Mouse (Mus musculus) ovary, postnatal 14 days (tissue): ENCODE data around the gene Tnrc18.

ENCODE experiments used
- DNase-seq: peaks from one replicate; pipeline ENCODE4 v3.0.0; 2022; ENCODE audit warnings: low spot score

The Tnrc18 gene

GRCm38 (mm10) chr5:142822286-142823095, 5.0 kb upstream of the Tnrc18 start:
- peak; percentile 43 for DNase-seq

- DNase-seq, result no peak
Observed at GRCm38 (mm10) chr5:142821974-142822285, 4.5 kb upstream of the Tnrc18 start.

- peak; percentile 83 for DNase-seq
Observed at GRCm38 (mm10) chr5:142821266-142821973, 4.0 kb upstream of the Tnrc18 start.

GRCm38 (mm10) chr5:142820276-142821265, 3.1 kb upstream of the Tnrc18 start:
- peak; percentile 55 for DNase-seq

GRCm38 (mm10) chr5:142819385-142820275, 2.2 kb upstream of the Tnrc18 start:
- peak; percentile 46 for DNase-seq

- peak; percentile 68 for DNase-seq
Observed at GRCm38 (mm10) chr5:142818435-142819360, 1.2 kb upstream of the Tnrc18 start.

- DNase-seq, result peak; percentile 71
Observed at GRCm38 (mm10) chr5:142816811-142817523, 495 bp downstream of the Tnrc18 start.

GRCm38 (mm10) chr5:142816031-142816810, 1.2 kb downstream of the Tnrc18 start:
- peak; percentile 36 for DNase-seq

GRCm38 (mm10) chr5:142815421-142816001, 2.0 kb downstream of the Tnrc18 start:
- DNase-seq, result no peak

- peak; percentile 27 for DNase-seq
Observed at GRCm38 (mm10) chr5:142814711-142815420, 2.6 kb downstream of the Tnrc18 start.

- no peak for DNase-seq
Observed at GRCm38 (mm10) chr5:142814161-142814651, 3.3 kb downstream of the Tnrc18 start.

- DNase-seq, result no peak
Observed at GRCm38 (mm10) chr5:142813722-142814111, 3.7 kb downstream of the Tnrc18 start.

GRCm38 (mm10) chr5:142812976-142813721, 4.3 kb downstream of the Tnrc18 start:
- no peak for DNase-seq

GRCm38 (mm10) chr5:142812621-142812975, 4.9 kb downstream of the Tnrc18 start:
- no peak for DNase-seq

GRCm38 (mm10) chr5:142811870-142812443, 5.5 kb downstream of the Tnrc18 start:
- DNase-seq, result no peak
